Mouse (Mus musculus) retina, postnatal 1 day (tissue): ENCODE results near the gene Unk.
A peak's percentile ranks its signal among the peaks of the same experiment; 100 is the strongest.

Source experiments
- DNase-seq: peaks from one replicate; pipeline ENCODE4 v3.0.0-alpha.2; 2012

Gene Unk

DNA sequence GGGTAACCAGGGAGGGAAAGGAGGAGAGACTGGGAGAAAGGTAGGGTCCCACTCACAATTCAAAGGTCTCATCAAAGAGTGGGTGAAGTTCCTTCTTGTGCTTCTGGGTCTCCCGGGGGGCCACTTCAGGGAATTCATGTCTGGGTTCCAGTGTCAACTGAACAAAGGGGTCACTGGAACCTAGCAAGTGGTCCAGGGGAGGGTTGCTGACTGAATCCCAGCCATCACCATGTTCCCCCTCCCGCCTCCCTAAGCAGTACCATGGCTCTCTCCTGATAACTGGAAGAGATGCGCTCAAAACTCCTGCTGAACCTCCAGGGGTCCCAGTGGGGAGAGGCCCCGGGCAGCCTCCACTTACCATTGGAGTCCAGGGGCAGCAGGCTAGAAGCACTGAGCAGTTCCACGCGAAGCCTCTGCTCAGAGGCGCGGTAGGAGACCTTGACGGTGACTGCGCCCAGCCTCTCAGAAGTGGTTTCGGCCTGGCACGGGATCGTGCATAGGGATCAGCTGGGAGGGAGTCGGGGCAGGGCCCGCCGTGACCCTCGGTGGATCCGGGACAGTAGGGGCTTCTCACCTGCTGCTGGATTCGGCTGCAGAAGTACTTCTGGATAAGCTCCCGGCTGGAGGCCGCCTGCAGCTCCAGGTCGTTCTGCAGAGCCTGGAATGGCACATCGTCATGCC, 34.2 kb downstream of the Unk start:
- no peak for DNase-seq

DNA sequence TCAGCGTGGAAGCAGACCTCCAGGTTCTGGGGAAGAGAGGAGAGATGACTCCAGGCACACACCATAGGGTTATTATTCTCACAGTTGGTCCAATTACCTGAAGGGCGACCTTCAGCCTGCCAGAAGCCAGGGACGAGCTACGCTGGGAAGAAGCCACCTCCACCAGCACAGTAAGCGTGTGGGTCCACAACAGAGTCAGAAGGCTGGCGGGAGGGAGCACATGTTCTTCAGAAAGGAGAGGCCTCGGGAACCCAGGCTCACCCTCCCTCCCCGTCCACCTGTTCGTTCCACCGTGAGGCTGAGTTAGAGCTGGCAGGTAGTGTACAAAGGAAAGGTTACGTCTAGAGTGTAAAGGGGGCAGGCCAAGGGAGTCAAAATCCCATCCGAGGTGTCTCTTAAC, 35.2 kb downstream of the Unk start:
- no peak for DNase-seq

DNA sequence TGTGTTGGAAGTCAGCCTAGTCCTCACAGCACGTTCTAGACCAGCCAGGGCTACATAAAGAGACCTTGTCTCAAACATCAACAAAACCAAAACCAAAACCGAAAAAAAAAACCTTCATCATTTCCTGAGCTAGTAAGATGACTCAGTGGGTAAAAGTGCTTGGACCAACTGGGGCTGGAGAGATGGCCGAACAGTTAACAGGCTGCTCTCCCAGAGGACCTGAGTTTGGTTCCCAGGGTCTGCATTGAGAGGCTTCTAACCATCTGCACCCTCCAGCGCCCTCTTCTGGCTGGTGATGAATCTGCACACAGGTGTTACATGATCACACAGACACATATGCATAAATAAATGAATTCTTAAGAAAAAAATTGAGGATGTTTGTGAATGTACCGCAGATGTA, 41.4 kb downstream of the Unk start:
- peak; percentile 41 for DNase-seq

DNA sequence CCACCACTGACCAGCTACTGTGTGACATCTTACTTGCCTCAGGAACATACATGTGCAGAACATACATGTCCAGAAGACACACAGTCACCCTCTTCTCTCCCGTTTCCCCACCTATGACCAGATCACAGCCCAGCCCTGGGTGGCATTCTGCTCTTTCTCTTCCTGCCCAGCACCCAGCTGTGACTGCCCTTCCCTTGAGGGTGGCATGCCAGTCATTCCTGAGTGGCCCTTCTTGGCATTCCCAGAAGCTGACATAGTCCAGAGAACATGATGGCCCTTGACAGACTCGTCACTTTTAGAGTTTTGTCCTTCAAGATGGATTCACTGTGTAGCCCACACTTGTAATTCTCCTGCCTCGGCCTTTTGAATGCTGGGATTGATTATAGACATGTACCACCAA, 42.5 kb downstream of the Unk start:
- no peak for DNase-seq

DNA sequence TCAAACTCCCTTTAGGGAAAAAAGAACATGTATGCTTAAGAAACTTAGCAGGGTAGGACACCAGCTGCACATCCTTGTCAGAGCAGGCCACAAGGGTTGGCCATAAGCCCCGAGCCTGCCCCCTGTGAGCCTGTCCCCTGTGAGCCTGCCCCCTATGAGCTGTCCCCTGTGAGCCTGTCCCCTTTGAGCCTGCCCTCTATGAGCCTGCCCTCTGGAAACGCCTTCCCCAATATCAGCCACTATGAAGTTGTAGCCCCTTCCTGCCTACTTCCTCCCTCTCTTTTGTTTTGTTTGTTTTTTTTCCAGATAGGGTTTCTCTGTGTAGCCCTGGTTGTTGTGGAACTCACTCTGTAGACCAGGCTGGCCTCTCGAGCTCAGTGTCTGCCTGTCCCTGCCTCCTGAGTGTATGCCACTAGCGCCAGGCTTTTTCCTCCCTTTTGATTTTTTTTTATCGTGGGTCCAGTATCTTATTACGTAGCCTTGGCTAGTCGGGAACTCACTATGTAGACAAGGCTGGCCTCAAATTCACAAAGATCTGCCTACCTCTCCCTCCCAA, 44.4 kb downstream of the Unk start:
- DNase-seq: no peak

DNA sequence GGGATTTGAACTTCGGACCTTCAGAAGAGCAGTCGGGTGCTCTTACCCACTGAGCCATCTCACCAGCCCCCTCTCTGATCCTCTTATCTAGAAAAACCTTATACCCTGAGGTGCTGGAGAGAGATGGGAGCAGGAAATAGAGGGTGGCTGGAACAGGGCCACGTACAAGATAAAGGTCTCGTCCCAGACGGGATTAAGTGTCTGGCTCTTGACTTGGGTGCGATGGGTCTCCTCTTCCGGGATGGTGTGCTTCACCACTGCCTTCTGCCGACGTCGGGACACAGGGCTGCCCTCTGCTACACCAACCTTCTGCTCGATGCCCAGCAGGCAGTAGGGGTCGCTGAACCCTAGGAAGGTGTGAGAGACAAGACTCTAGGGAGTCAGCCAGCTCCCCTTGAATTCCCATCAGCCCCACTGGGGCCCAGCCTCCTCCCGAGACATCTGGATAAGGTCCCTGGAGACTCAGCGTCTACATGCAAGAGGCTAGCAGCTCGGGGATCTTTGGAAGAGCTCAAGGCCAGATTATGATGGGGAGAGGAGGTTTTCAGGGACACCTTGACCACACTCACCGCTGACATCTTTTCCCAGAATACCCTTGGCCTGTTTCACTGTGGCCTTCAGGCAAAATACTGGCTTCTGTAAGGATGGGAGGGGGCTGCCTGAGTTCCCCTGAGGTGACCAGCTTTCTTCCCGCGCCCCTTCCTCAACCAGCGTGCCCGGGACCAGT, 45.6 kb downstream of the Unk start:
- DNase-seq: peak; percentile 38

DNA sequence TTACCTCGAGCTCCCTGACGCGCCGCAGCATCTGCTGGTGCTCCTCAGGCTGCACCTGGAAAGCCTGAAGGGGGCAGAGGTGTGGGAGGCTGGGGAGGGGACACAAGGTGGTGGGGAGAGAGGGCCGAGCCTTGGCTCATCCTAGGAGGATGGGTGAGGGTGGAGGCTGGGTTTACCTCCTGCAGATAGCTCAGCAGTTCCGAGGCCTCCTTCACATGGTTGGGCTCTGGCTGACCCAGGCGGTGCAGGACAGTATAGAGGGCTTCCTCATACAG, 46.1 kb downstream of the Unk start:
- no peak for DNase-seq

DNA sequence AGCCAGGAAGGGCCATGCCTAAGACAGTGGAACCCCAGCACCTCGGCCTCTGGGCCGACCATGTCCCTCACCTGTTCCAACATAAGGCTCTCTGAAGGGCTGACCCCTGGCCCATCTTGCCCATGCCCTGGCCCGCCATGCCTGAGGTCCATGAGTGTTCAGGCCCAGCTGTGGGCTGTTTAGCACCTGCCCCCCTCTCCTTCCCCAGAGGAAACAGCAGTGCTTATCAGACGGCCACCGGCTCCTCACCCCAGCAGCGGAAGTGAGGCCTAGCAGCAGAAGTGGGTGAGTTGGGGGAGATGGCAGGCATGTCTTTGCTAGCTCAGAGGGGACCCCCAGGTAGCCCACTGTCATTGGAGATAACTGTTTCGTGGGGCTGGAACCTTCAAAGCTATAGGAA, 46.7 kb downstream of the Unk start:
- DNase-seq: no peak

DNA sequence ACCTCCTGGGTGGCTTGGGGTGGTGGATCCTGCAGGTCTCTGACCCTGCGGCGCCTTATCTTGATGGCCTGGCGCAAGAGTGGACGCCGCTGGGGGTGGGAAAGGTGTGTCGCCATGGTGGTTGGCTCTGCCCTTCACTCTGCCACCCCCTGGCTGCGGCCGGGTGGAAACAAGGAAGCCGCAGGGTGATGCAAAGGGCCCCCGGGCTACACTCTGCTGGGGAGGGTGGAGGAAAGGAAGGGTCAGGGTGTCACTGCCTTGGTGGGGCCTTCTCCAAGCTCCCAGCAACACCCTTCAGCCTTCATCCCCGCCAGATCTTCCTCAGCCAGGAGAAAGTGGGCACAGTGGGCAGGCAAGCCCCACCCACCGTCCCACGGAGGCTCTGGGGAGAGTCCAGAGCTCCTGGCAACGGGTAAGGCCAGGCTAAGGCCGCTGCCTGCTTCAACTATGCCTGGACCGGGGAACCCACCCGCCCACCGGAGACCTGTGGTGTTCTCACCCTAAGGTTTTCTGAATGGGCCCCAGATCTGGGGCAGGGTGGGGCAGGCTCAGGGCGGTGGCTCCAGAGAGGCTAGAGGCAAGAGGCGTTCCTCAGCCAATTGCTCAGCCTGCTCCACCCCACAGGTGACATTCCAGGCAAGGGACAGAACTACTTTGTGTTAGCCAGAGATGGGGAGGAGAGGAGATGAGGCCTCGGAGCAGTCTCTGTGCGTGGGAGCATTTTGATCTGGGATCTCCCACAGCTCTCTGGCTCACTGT, 47.5 kb downstream of the Unk start, which contains the start of gene Unc13d:
TSS of gene Unc13d (minus strand) at position 516 of the 759 bp plus-strand sequence.
- no peak for DNase-seq

DNA sequence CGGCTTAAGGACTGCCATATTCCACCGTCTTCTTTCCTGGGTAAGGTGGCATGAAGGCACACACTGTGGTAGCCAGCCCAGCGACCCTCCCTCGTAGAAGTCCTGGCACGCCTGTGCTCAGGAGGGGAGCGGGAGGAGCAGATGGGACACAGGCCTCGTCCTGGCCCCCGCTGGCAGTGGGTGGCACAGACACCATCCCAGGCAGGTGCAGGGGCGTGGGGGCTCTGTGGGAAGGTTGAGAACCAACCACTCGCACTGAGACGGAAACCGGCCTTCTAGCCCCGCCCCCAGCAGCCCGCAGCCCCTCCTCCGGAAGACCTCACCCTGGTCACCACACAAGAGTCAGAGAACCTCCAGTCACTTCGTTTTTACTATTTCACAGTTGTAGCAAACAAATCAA, 48.1 kb downstream of the Unk start:
- DNase-seq: peak; percentile 55

DNA sequence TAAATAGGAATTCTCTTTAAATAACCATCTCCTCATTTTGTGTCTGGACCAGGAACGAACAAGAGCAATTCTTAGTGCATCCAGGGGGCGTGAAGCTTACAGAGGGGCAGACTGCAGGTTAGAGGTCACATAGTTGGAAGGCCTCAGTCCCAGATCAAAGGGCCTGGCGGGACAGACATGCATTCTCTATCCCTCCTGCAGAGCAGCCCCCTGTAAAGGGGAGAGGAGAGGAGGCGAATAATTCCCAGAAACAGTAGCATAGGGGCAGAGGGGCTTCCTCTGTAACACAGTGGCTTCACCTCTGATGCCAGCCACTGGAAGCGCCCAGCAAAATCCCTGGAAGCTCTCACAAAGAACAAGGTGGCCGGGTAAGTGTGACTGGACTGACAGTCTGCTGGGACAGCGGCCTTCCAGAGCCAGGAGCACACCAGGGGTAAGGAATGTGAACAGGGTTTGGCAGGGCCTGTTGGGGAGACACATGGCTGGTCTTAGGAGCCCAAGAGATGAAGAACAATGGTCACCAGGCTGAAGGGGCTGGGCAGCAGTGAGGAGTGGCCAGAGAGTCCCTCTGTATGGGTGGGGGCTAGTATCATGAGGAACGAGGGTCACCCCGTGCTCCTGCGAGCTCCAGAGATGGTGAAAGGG, 48.7 kb downstream of the Unk start:
- DNase-seq: no peak

DNA sequence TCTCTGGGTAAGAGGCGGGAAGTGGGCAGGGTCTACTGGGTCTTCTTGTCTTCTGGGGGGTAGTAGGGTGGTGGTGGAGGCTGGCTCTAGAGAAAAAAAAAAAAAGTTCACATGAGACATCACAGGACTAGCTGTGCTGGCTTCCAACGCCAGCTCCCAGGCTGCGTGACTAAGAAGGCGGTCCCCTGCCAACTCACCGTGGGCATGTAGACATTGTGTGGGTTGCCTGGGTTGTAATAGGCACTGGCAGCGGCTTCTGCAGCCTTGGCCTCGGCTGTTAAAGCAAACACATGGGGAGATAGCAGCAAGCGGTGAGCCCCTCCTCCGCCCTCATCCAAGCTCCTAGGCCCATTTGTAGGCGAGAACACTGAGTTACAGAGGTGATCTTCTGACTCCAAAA, 49.4 kb downstream of the Unk start:
- no peak for DNase-seq

DNA sequence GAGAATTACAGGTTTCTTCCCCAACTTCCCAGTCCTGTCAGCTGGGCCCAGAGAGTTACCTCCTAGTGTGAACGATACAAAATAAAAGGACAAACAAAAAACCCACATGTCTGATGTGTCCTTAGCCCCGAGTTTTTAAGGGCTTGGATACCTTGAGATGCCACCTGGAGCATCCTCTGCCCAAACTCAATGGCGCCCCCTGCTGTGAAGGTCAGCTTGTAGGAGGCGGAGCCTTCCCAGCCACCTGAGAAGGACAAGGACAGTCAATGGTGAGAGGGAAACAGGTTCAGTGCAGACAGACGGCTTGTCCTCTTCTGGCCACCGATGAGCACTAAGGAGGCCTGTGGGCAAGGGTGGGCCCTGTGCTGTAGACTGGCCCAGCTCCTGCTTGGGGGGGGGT, 51.0 kb downstream of the Unk start:
- DNase-seq: no peak

DNA sequence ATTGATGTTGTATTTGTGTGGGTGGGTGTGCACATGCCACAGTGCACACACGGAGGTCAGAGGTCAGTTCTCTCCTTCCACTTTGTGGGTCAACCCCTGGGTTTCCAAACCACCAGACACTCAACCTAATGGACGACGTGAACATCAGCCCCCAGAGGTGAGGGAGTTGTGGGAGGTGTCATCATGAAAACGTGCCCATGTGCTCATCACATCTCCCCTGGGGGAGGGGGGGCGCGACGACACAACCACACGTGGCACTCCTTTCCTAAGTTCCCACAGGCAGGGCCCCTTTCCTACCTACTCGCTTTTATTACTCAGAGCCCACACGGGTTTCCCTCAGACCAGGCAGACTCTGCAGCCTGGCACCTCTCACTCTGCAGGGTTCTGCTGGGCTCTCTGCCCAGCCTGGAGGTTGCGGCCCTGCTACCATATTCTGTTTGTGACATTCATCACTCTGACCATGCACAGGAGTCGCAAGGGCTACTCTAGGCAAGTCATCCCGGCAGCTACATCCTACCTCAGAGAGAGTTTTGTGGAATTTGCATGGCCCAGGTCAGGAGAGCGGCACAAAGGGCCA, 53.1 kb downstream of the Unk start:
- DNase-seq: no peak

DNA sequence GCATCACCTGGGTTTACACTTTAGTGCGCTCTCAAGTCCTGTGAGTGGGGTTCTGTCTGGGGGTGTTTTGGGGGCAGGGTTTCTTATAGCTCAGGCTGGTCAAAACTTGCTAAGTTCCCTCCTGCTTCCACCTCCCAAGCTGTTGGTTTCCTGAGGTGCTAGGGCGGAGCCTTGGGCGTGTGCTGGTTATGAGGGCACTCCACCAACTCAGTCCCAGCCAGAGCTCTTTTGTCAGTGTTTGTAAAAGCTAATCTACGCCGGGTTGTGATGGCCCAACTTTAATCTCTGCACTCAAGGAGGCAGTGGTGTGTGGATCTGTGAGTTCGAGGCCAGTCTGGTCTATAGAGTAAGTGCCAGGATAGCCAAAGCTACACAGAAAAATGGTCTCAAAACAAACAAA, 54.0 kb downstream of the Unk start:
- no peak for DNase-seq

DNA sequence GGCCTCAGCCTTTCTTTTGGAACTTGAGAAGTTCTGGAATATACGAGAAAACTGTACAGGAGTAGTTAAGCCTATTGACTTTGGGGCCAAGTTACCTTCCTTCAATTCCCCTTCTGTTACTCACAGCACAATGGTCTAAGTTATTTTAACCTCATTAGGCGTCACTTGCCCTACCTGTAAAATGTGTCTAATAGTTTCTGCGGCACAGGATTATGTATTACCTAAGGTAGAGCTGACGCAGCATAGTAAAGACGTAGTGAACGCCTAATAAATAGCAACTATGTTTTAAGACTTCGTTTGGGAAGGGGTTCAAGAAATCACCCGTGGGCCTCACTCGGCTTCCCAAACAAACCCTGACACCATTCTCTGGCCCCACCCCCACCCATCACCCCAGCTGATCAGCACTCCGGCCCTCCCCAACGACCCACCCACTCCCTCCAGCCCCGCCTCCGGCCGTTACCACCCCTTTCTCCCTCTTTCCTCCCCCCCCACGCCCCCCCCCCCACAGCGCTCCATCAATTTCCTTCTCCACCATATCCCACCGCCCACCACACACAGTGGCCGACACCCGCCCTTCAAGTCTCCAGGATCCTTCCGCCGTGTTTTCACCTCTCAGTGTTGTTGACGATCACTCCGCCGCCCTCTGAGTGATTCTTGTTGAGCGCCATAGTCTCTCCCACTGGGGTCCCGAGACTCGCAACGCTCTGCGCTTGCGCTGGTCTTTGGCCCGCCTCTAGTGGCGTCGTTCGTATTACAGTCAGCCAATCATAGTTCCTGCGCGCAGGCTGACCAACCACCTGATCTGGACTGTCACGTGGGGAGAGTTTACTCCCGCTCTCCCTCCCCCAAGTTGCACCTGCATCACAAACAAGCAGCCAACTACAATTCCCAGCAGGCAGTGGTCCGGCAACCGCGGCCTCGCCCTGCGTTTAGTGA, 56.4 kb downstream of the Unk start, which contains the start of gene Wbp2:
TSS of gene Wbp2 (minus strand) at position 738 of the 936 bp plus-strand sequence.
- DNase-seq: peak; percentile 100

DNA sequence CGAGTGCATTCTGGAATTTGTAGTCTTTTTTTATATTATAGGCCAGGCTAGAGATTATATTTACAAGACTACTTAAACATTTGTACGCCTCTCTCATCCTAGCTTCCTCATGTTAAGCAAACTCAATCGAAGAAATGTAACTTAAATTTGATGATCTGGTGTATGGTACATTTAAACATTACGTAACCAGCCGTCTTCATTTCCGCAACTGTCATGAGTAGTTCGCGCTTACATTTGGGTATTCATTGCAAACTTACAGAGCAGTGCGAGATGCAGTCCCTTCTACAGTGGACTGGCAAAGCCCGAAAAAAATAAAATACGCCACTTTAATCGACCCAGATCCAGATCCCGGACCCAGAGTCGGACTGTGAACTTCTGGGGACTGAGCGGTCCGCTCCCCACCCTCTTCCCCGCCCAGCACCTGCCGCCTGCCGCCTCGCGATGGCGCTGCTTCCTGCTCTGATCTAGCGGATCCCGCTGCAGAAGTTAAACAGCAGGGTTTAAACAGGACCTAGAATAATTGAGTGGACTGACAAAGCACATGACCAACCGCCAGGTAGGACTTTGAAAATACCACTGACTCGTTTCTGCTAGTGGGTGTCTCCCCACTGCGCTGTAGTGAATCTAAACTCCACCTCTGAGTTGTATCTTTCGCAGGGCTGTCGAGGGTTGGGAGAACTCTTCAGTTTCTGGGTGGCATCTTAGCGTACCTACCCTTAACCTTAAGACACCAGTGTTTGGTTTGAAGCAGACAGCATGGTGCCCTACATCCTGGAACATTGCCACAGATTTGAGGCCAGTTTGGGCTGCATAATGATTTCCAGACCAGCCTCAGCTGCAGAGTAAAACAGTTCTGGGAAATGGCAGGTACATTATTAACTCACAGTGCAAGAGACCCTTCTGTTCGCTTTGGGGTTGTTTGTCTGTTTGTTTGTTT, 57.3 kb downstream of the Unk start:
- peak; percentile 90 for DNase-seq

DNA sequence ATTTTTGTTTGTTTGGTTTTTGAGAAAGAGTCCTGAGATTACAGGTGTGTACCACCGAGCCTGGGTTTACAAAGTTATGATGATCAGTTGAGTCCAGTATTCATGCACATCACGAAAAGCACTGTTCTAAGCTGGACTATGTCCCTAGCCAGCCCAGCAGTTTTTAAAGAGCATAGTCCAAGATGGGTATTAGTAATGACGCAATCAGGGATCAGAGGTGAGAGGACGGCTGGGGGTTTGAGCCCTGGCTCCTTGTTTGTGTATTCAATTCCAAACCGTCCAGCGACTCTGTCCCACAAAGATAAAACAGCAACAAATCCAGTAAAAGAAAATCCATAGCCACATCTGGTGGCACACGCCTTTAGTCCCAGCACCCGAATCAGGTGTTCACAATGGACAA, 58.1 kb downstream of the Unk start:
- DNase-seq: no peak

DNA sequence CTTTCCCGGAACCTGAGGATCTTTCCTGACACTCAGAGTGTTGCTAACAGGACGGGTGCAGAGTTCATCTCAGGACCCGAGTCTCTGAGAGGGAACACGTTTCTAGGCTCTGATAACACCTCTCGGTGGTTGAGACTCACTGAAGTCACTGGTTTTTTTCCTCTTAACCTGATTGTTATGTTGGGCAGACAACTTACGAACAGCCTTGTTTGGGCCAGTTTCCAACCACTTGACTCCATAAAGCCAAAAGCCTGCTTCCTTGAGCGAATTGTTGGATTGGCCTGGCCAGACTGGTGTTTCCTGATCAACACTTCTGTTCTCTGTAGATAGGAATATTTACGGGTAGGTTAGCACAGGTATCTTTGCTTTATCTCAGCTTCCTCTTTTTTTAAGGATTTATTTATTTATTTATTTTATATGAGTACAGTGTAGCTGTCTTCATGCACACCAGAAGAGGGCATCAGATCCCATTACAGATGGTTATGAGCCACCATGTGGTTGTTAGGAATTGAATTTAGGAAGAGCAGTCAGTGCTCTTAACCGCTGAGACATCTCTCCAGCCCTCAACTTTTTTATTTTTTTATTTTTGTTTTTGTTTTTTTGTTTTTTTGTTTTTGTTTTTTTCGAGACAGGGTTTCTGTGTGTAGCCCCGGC, 58.7 kb downstream of the Unk start:
- DNase-seq: no peak

DNA sequence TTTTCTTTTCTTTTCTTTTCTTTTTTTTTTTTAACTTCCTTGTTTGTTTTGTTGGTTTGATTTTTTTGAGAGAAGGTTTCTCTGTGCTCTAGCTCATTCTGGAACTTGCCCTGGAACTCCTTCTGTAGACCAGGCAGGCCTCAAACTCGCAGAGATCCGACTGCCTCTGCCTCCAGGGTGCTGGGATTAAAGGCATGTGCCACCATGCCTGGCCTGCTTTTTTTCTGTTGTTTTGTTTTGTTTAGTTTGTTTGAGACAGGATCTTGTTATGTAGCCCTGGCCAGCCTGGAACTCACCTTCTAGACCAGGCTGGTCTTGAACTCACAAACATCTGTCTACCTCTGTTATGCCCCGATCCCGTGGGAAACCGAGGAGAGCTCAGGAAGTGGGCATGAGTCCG, 59.4 kb downstream of the Unk start:
- no peak for DNase-seq
